Mouse (Mus musculus) CH12.LX (cell line): Measurements from ENCODE around the gene Polr2m. TPM values are rescaled to one million over a fixed set of nuclear protein-coding genes. Genes with fewer than 3 reads are reported as not detected.
"Not testable (repeated sequence)": the region's sequence is repeated elsewhere in the genome, so short reads cannot be mapped to it uniquely, and the experiment has no call there.

Experiments
- DNase-seq: peaks from one replicate; pipeline ENCODE4 v3.0.0-alpha.2; 2013; ENCODE audit errors: extremely low read depth
- H3K27ac ChIP-seq: 2 replicates; pipeline ENCODE4 v1.5.1; 2012; ENCODE audit warnings: low read depth, mild to moderate bottlenecking, control low read depth, moderate library complexity; ENCODE audit not compliant: insufficient read depth
- H3K27me3 ChIP-seq: replicated peaks from 2 replicates; pipeline ENCODE3; 2012; ENCODE audit warnings: inconsistent platforms
- H3K36me3 ChIP-seq, 2 experiments: replicated peaks in 1 of 2; 2 replicates each; pipeline versions ENCODE3 to v1.6.1; 2012; ENCODE audit warnings: inconsistent platforms in 1 of 2, low read length in 1 of 2, mild to moderate bottlenecking in 1 of 2, mixed read lengths in 1 of 2, moderate library complexity in 1 of 2; ENCODE audit not compliant: control insufficient read depth in 1 of 2, insufficient read depth in 1 of 2
- H3K4me1 ChIP-seq, 2 experiments: 2 replicates each; pipeline ENCODE4 v1.6.1; 2012; ENCODE audit warnings: inconsistent platforms in 1 of 2, moderate library complexity in 1 of 2; ENCODE audit not compliant: insufficient read depth in 2 of 2, control insufficient read depth in 1 of 2
- H3K4me2 ChIP-seq: 2 replicates; pipeline ENCODE4 v1.6.1; 2012; ENCODE audit warnings: low read depth, mild to moderate bottlenecking, control low read depth; ENCODE audit not compliant: poor library complexity, insufficient read depth, severe bottlenecking
- H3K4me3 ChIP-seq, 3 experiments: fragments of 150-350 bp in 1 of 3; sonication (generic) in 1 of 3; replicated peaks in 1 of 3; 2 replicates each; pipeline versions ENCODE3 to v1.5.1; 2011 to 2012; ENCODE audit warnings: low read depth in 2 of 3, low read length in 2 of 3, mild to moderate bottlenecking in 2 of 3, moderate library complexity in 2 of 3, control low read depth in 1 of 3, improper control_type of control experiment in 1 of 3, inconsistent platforms in 1 of 3, mixed read lengths in 1 of 3; ENCODE audit not compliant: poor library complexity in 1 of 3
- H3K79me2 ChIP-seq: replicated peaks from 2 replicates; pipeline ENCODE4 v1.6.1; 2012; ENCODE audit warnings: mild to moderate bottlenecking, moderate library complexity; ENCODE audit not compliant: control insufficient read depth, poor library complexity, insufficient read depth, severe bottlenecking; ENCODE audit errors: extremely low read depth
- H3K9ac ChIP-seq: 2 replicates; pipeline ENCODE4 v1.6.1; 2012; ENCODE audit warnings: low read depth, mild to moderate bottlenecking, control low read depth, moderate library complexity; ENCODE audit not compliant: insufficient read depth
- H3K9me3 ChIP-seq: replicated peaks from 2 replicates; pipeline ENCODE3; 2012; ENCODE audit warnings: low read length, inconsistent platforms, mixed read lengths
- BHLHE40 ChIP-seq: IDR thresholded peaks from 2 replicates; pipeline ENCODE4 v1.6.1; 2011; ENCODE audit warnings: mild to moderate bottlenecking, low read depth, low read length, improper control_type of control experiment
- CHD1 ChIP-seq: IDR thresholded peaks from 2 replicates; pipeline ENCODE4 v1.6.1; 2012; ENCODE audit warnings: low read depth, low read length, improper control_type of control experiment, inconsistent platforms
- CHD2 ChIP-seq: IDR thresholded peaks from 2 replicates; pipeline ENCODE4 v1.6.1; 2011; ENCODE audit warnings: low read length, improper control_type of control experiment
- CTCF ChIP-seq, 2 experiments: IDR thresholded peaks in 1 of 2; conservative IDR thresholded peaks in 1 of 2; 2 replicates each; pipeline ENCODE4 v1.5.1; 2011 to 2012; ENCODE audit warnings: low read depth in 2 of 2, low read length in 2 of 2, improper control_type of control experiment in 1 of 2, inconsistent platforms in 1 of 2, mild to moderate bottlenecking in 1 of 2, moderate library complexity in 1 of 2
- E2F4 ChIP-seq: IDR thresholded peaks from 2 replicates; pipeline ENCODE4 v1.6.1; 2011; ENCODE audit warnings: low read depth, low read length, improper control_type of control experiment; ENCODE audit not compliant: insufficient replicate concordance
- ELF1 ChIP-seq: IDR thresholded peaks from 2 replicates; pipeline ENCODE4 v1.6.1; 2014; ENCODE audit warnings: low read depth, mild to moderate bottlenecking, inconsistent platforms, low read length, improper control_type of control experiment
- EP300 ChIP-seq: IDR thresholded peaks from 2 replicates; pipeline ENCODE4 v1.6.1; 2011; ENCODE audit warnings: low read length, improper control_type of control experiment
- ETS1 ChIP-seq: conservative IDR thresholded peaks from 2 replicates; pipeline ENCODE4 v1.6.1; 2012; ENCODE audit warnings: low read depth, mild to moderate bottlenecking, inconsistent platforms, low read length, improper control_type of control experiment, moderate library complexity
- GABPA ChIP-seq: IDR thresholded peaks from 2 replicates; pipeline ENCODE4 v1.6.1; 2012; ENCODE audit warnings: low read depth, low read length, improper control_type of control experiment, inconsistent platforms; ENCODE audit not compliant: insufficient replicate concordance
- HCFC1 ChIP-seq: IDR thresholded peaks from 2 replicates; pipeline ENCODE4 v1.6.1; 2012; ENCODE audit warnings: low read depth, mild to moderate bottlenecking, inconsistent platforms, low read length, improper control_type of control experiment
- IRF4 ChIP-seq: IDR thresholded peaks from 2 replicates; pipeline ENCODE4 v1.6.1; 2014; ENCODE audit warnings: low read depth, mild to moderate bottlenecking, inconsistent platforms, low read length, improper control_type of control experiment
- JUND ChIP-seq: conservative IDR thresholded peaks from 2 replicates; pipeline ENCODE4 v1.6.1; 2011; ENCODE audit warnings: low read depth, low read length, improper control_type of control experiment
- MAFK ChIP-seq: IDR thresholded peaks from 2 replicates; pipeline ENCODE4 v1.6.1; 2011; ENCODE audit warnings: low read length, improper control_type of control experiment; ENCODE audit not compliant: insufficient replicate concordance
- MAX ChIP-seq: IDR thresholded peaks from 2 replicates; pipeline ENCODE4 v1.6.1; 2011; ENCODE audit warnings: low read length, improper control_type of control experiment
- MEF2A ChIP-seq: IDR thresholded peaks from 2 replicates; pipeline ENCODE4 v1.6.1; 2014; ENCODE audit warnings: low read depth, mild to moderate bottlenecking, inconsistent platforms, low read length, improper control_type of control experiment, borderline replicate concordance
- MXI1 ChIP-seq: IDR thresholded peaks from 2 replicates; pipeline ENCODE4 v1.6.1; 2011; ENCODE audit warnings: mild to moderate bottlenecking, low read depth, low read length, improper control_type of control experiment
- MYC ChIP-seq: IDR thresholded peaks from 2 replicates; pipeline ENCODE4 v1.6.1; 2011; ENCODE audit warnings: low read depth, mild to moderate bottlenecking, improper control_type of control experiment, low read length
- NELFE ChIP-seq: IDR thresholded peaks from 2 replicates; pipeline ENCODE4 v1.6.1; 2011; ENCODE audit warnings: low read depth, low read length, improper control_type of control experiment
- NRF1 ChIP-seq: IDR thresholded peaks from 2 replicates; pipeline ENCODE4 v1.6.1; 2014; ENCODE audit warnings: low read depth, mild to moderate bottlenecking, inconsistent platforms, low read length, improper control_type of control experiment, moderate library complexity
- POLR2A ChIP-seq: IDR thresholded peaks from 2 replicates; pipeline ENCODE4 v1.6.1; 2011; ENCODE audit warnings: low read depth, mild to moderate bottlenecking, improper control_type of control experiment, low read length
- POLR2AphosphoS2 ChIP-seq: IDR thresholded peaks from 2 replicates; pipeline ENCODE4 v1.6.1; 2011; ENCODE audit warnings: low read depth, low read length, improper control_type of control experiment
- RAD21 ChIP-seq: IDR thresholded peaks from 2 replicates; pipeline ENCODE4 v1.6.1; 2011; ENCODE audit warnings: low read depth, mild to moderate bottlenecking, low read length, improper control_type of control experiment, moderate library complexity
- TBP ChIP-seq: conservative IDR thresholded peaks from 2 replicates; pipeline ENCODE4 v1.6.1; 2011; ENCODE audit warnings: low read depth, low read length, improper control_type of control experiment
- TCF12 ChIP-seq: IDR thresholded peaks from 2 replicates; pipeline ENCODE4 v1.6.1; 2014; ENCODE audit warnings: low read depth, mild to moderate bottlenecking, inconsistent platforms, low read length, improper control_type of control experiment
- USF2 ChIP-seq: conservative IDR thresholded peaks from 2 replicates; pipeline ENCODE4 v1.6.1; 2011; ENCODE audit warnings: low read depth, low read length, improper control_type of control experiment
- ZC3H11A ChIP-seq: IDR thresholded peaks from 2 replicates; pipeline ENCODE4 v1.6.1; 2012; ENCODE audit warnings: low read depth, mild to moderate bottlenecking, inconsistent platforms, low read length, improper control_type of control experiment
- ZNF384 ChIP-seq: IDR thresholded peaks from 2 replicates; pipeline ENCODE4 v1.6.1; 2012; ENCODE audit warnings: low read depth, low read length, improper control_type of control experiment, inconsistent platforms
- dilution Hi-C: fragments of 300-500 bp; cut with MboI; formaldehyde crosslinking; loops from 2 replicates; pipeline ENCODE4 v1.14.3; 2020; ENCODE audit warnings: low sequenced_read_pairs; ENCODE audit not compliant: extremely low pct_unique_long_range_greater_than_20kb, extremely low pct_ligation_motif_present
- in situ Hi-C: fragments of 300-500 bp; cut with MboI; formaldehyde crosslinking; loops from 3 replicates; pipeline ENCODE4 v1.14.3; 2019; ENCODE audit warnings: low sequenced_read_pairs, low pct_ligation_motif_present, low pct_unique_long_range_greater_than_20kb, mixed read lengths
- polyA plus RNA-seq: library from polyadenylated mRNA; unstranded; fragments of >175 nt; gene quantifications from 2 replicates; pipeline ENCODE4 v1.2.1, GENCODE M21; 2012; ENCODE audit warnings: low read depth; ENCODE audit not compliant: insufficient read length
- total RNA-seq, 2 experiments: library from RNA; depleted of rRNA; stranded (reverse); fragments of 300-350 nt in 1 of 2; fragments of >200 nt in 1 of 2; gene quantifications; 2 replicates each; pipeline ENCODE4 v1.2.3; 2012 to 2014

Polr2m gene
- total and polyA plus RNA-seq, 3 experiments: 147 to 255 (median 224) TPM

DNA sequence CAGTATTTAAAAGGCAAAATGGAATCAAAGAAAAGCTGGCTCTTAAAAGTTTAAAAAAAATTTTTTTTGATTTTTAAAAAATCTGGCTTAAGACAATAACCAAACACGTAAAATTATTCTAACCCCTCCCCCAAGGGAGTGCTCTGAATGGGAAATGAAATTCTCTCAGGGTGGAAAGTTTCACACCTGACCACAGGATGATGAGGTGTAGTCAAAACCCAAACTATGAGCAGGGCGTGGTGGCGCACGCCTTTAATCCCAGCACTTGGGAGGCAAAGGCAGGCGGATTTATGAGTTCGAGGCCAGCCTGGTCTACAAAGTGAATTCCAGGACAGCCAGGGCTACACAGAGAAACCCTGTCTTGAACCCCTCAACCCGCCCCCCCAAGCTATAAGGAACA is 1.9 kb downstream of the Polr2m start:
- H3K27me3 ChIP-seq, H3K27ac ChIP-seq, H3K9me3 ChIP-seq, dilution Hi-C loops, in situ Hi-C loops: not testable (repeated sequence)
- DNase-seq: peak; percentile 88
- H3K4me1 ChIP-seq: peaks cover 2 to 35% of the 10 kb centered on the region in 2 experiments; a peak in 3 of 4 replicates
- peak overlapping the region; percentile 88 for H3K4me2 ChIP-seq
- peak overlapping the region in 1 of 3 experiments; percentile 92 for H3K4me3 ChIP-seq
- peak overlapping the region; percentile 99; the same call in 1 of the 2 replicates for H3K9ac ChIP-seq
- peak; percentile 56; the same call in 1 of the 2 replicates for TF ChIP-seq POLR2A
- TF ChIP-seq MXI1: peak; percentile 80; the same call in 1 of the 2 replicates
- peak; percentile 76 for TF ChIP-seq ETS1
- peak; percentile 85 for TF ChIP-seq EP300
- TF ChIP-seq IRF4: peak; percentile 88
- peak; percentile 71 for TF ChIP-seq BHLHE40
- TF ChIP-seq CHD2: 0 out of 2 replicates have a peak, but pooled peaks have one; percentile 51
- TF ChIP-seq ELF1: peak; percentile 76; the same call in 1 of the 2 replicates
- TF ChIP-seq TBP: peak; percentile 97
- 0 out of 2 replicates have a peak, but pooled peaks have one; percentile 28 for TF ChIP-seq MAX
- peaks cover 44 to 47% of the 10 kb centered on the region in 2 experiments for H3K36me3 ChIP-seq
- peaks cover 41% of the 10 kb centered on the region for H3K79me2 ChIP-seq

GRCm38 (mm10) chr9:71480305-71480704 is 5.4 kb downstream of the Polr2m start:
- H3K4me1 ChIP-seq: peaks cover 2 to 24% of the 10 kb centered on the region in 2 experiments; a peak in 3 of 4 replicates
- in situ Hi-C loops: no loop called here

GRCm38 (mm10) chr9:71479413-71479812 is 6.3 kb downstream of the Polr2m start:
- Histone ChIP-seq H3K27ac (no peak overlapping the region), H3K9ac (no peak overlapping the region), H3K79me2 (peaks cover 29% of the 10 kb centered on the region), H3K36me3 (peaks cover 71 to 82% of the 10 kb centered on the region in 2 experiments), H3K27me3 (no peaks in the 10 kb centered on the region), H3K9me3 (no peaks in the 10 kb centered on the region), H3K4me1 (peaks cover 2 to 24% of the 10 kb centered on the region in 2 experiments; a peak in 3 of 4 replicates), H3K4me3 (no peak overlapping the region), H3K4me2 (no peak overlapping the region)
- dilution Hi-C loops (no loop called here), in situ Hi-C loops (no loop called here)
- TF ChIP-seq NRF1 (no peak), NELFE (no peak), BHLHE40 (no peak), MYC (no peak), GABPA (no peak), CHD1 (no peak), EP300 (no peak), ZNF384 (no peak), IRF4 (no peak), TCF12 (no peak), MEF2A (no peak), HCFC1 (no peak), USF2 (no peak), E2F4 (no peak), RAD21 (no peak)
- DNase-seq: no peak

More at GRCm38 (mm10) chr9:71480305-71480704, 5.4 kb downstream of the Polr2m start:
- Histone ChIP-seq H3K27ac (no peak overlapping the region), H3K4me2 (no peak overlapping the region), H3K36me3 (peaks cover 69 to 77% of the 10 kb centered on the region in 2 experiments), H3K9me3 (no peaks in the 10 kb centered on the region), H3K27me3 (no peaks in the 10 kb centered on the region), H3K4me3 (no peak overlapping the region), H3K9ac (no peak overlapping the region), H3K79me2 (peaks cover 38% of the 10 kb centered on the region)
- TF ChIP-seq IRF4 (no peak), JUND (no peak), ZC3H11A (no peak), BHLHE40 (no peak), EP300 (no peak), MAFK (no peak), MXI1 (no peak), CTCF (conservative IDR thresholded peaks at IDR 0.05 in 1 of 2, IDR thresholded peaks at IDR 0.05 in 1 of 2; ENCODE audit: low read depth in 2 of 2, low read length in 2 of 2) (no peak), POLR2AphosphoS2 (no peak), TCF12 (no peak)
- DNase-seq: no peak
- dilution Hi-C loops: no loop called here
